ENCODE assay signal across 9 mouse cellular contexts in the genomic region with DNA sequence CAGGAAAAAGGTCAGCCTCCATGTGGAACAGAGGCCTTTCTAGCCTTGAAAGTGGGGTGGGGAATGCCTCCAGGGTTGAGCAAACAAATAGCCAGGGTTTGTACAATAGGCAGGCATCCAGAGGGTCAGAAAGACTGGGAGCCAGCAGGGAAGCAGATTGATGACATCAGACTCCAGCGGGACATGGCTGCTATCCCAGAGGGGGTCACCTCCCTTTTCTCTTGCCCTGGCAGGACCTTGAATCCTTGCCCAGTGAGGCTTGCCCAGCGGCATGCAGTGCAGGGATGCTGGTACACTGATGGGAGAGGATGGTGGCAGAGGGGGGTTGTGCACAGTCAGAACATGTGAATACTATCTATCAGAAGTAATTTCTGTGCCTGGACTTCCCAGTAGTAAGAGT. TPM values are rescaled to one million over a fixed set of nuclear protein-coding genes. Genes with fewer than 3 reads are reported as not detected.
DNase-seq lines count a peak whose midpoint lies in the region; ATAC-seq and TF ChIP-seq lines count a peak whose summit lies in the region.
"Had no signal": no experiment of that assay in that cellular context is flagged by ENCODE, and none has a peak within 500 bp of the region (broad histone marks: within the 10 kb centered on the region; RNA-seq: fewer than 3 reads in every experiment).

No protein-coding gene starts in this region.

- no peaks in the 10 kb centered on the region for H3K9me3 ChIP-seq in heart, embryonic 11.5 days (replicated peaks; ENCODE audit: control insufficient read depth, low read length)
- H3K9me3 ChIP-seq: embryonic facial prominence, embryonic 12.5 days had no signal

- WGBS in heart, embryonic 11.5 days (ENCODE audit: insufficient replicate concordance) = 73% methylated on average over 2 of the region's 2 CpGs

- H3K36me3 ChIP-seq in heart, embryonic 11.5 days (ENCODE audit: control insufficient read depth, insufficient read depth, low read length) = no peaks in the 10 kb centered on the region
- H3K36me3 ChIP-seq: embryonic facial prominence, embryonic 12.5 days had no signal

- no peaks in the 10 kb centered on the region for H3K27me3 ChIP-seq in heart, embryonic 11.5 days (ENCODE audit: control insufficient read depth, insufficient read depth, low read length)
- H3K27me3 ChIP-seq: embryonic facial prominence, embryonic 12.5 days had no signal

- H3K4me3 ChIP-seq in heart, embryonic 11.5 days (ENCODE audit: low read depth, low read length) = no peak overlapping the region
- H3K4me3 ChIP-seq: embryonic facial prominence, embryonic 12.5 days had no signal

- no peak overlapping the region for H3K27ac ChIP-seq in heart, embryonic 11.5 days (ENCODE audit: low read depth, low read length)
- H3K27ac ChIP-seq: embryonic facial prominence, embryonic 12.5 days had no signal

- ATAC-seq in heart, embryonic 11.5 days (replicated peaks; ENCODE audit: insufficient number of reproducible peaks, low FRiP score, low TSS enrichment) = no peak
- ATAC-seq in erythroid progenitor cell, adult 5-6 weeks (replicated peaks; ENCODE audit: low FRiP score, poor library complexity, severe bottlenecking) = no peak

- H3K4me2 ChIP-seq in heart, embryonic 11.5 days = no peak overlapping the region
- H3K4me2 ChIP-seq: embryonic facial prominence, embryonic 12.5 days had no signal

- no peak for TF ChIP-seq CTCF in brain, embryonic 14.5 days (IDR thresholded peaks at IDR 0.05; ENCODE audit: borderline replicate concordance, extremely low read depth, insufficient read depth, insufficient read length)

- no peak overlapping the region for H3K9ac ChIP-seq in heart, embryonic 11.5 days (ENCODE audit: low read depth, low read length)
- H3K9ac ChIP-seq: embryonic facial prominence, embryonic 12.5 days had no signal

- peaks cover 22% of the 10 kb centered on the region; the same call in 1 of the 2 replicates for H3K4me1 ChIP-seq in heart, embryonic 11.5 days (ENCODE audit: control insufficient read depth, insufficient read depth, low read length)
- H3K4me1 ChIP-seq: embryonic facial prominence, embryonic 12.5 days had no signal

- peak; percentile 98 for DNase-seq in heart, adult 11 months
- DNase-seq in Muller cell, postnatal 12 days (ENCODE audit: inconsistent ontology term) = peak; percentile 78
- peak; percentile 61 for DNase-seq in brain, embryonic 14.5 days (ENCODE audit: low read depth)
- DNase-seq in kidney, postnatal 10 days = peak; percentile 40
- peak; percentile 72 for DNase-seq in ovary, postnatal 36 days (ENCODE audit: low spot score)
- DNase-seq in spleen, postnatal 10 days (ENCODE audit: low spot score in 2 of 2) = no peak

- TF ChIP-seq POLR2A in brain, embryonic 14.5 days (IDR thresholded peaks at IDR 0.05; ENCODE audit: borderline replicate concordance, extremely low read depth, insufficient read depth, insufficient read length, poor library complexity, severe bottlenecking) = no peak

RNA-seq across cellular contexts. Expression of a gene that starts 10.9 kb away (rescaled TPM):
- 2.4 and 2.7 TPM in 2 replicates for polyA plus RNA-seq in heart, embryonic 11.5 days (2014; fragmentation: Nextera tagmentation; extraction: Ambion mirVana)
- 2.1 and 3.8 TPM in 2 replicates for polyA plus RNA-seq in brain, embryonic 14.5 days (2012; rRNA removed)
- total RNA-seq in erythroid progenitor cell, adult 5-6 weeks (2015; ENCODE audit: low replicate concordance) = not detected in 2 replicates
- not detected in 2 replicates for total RNA-seq in erythroid progenitor cell, adult 5-6 weeks (2017; ENCODE audit: low replicate concordance)

RNA-seq across cellular contexts. Expression of a gene that starts 28.9 kb away (rescaled TPM):
- 0.16 and 0.31 TPM in 2 replicates for polyA plus RNA-seq in heart, embryonic 11.5 days (2014; fragmentation: Nextera tagmentation; extraction: Ambion mirVana)
- polyA plus RNA-seq in brain, embryonic 14.5 days (2012; rRNA removed) = 0.11 and 0.16 TPM in 2 replicates
- total RNA-seq in erythroid progenitor cell, adult 5-6 weeks (2015; ENCODE audit: low replicate concordance) = not detected in 2 replicates
- not detected in 2 replicates for total RNA-seq in erythroid progenitor cell, adult 5-6 weeks (2017; ENCODE audit: low replicate concordance)
- polyA plus RNA-seq: embryonic facial prominence, embryonic 12.5 days had no signal

Comparison
In these comparisons a context has a peak if more than half of its experiments do, and no peak if none do; other contexts are left out.
1. DNase-seq: peak in heart, adult 11 months (single experiment), Muller cell, postnatal 12 days (single experiment), brain, embryonic 14.5 days (single experiment), kidney, postnatal 10 days (single experiment) and ovary, postnatal 36 days (single experiment); none in spleen, postnatal 10 days (0 of 2).